Mouse (Mus musculus) frontal cortex, adult 2 months (tissue): ENCODE data around the gene 1700013G24Rik. TPM values are rescaled to one million over a fixed set of nuclear protein-coding genes. Genes with fewer than 3 reads are reported as not detected.
"Not testable (repeated sequence)": the region's sequence is repeated elsewhere in the genome, so short reads cannot be mapped to it uniquely, and the experiment has no call there.

Source experiments
- DNase-seq, 2 experiments: peaks; one replicate each; pipeline ENCODE4 v3.0.0; 2022; ENCODE audit warnings: low spot score in 1 of 2; ENCODE audit errors: extremely low spot score in 1 of 2
- polyA plus RNA-seq: library from polyadenylated mRNA; depleted of rRNA; stranded (reverse); fragments of >200 nt; gene quantifications from 2 replicates; pipeline ENCODE4 v1.2.3, GENCODE M21; 2012; rRNA removed

Gene 1700013G24Rik
- polyA plus RNA-seq = not detected in 2 replicates

DNA sequence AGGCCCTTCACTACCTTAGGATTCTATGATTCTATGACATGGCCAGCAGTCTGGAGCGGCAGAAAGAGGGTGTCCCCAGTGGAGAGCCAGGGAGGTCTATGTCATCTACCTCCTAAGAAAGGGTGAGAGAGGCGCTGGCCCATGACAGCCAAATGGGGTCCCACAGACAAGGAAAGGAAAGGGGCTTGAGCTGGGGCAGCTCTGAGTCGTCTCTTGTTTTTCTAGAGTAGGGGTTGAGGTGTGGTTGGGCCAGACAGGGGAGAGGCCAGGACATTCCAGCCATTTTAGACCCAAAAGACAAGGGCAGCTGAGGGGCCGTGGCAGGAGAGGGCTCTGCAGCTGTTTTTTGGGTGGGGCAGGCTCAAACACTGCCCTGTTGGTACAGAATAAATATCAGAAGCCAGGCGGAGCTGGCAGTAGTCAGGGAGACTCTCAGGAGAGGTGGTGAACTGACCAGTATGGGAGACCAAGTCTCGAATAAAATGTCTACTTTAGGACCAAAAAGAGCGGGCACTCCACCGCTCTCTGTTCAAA lies at the start of gene 1700013G24Rik:
TSS of gene 1700013G24Rik (plus strand) at position 51 of the 534 bp plus-strand sequence.
- no peak for DNase-seq

DNA sequence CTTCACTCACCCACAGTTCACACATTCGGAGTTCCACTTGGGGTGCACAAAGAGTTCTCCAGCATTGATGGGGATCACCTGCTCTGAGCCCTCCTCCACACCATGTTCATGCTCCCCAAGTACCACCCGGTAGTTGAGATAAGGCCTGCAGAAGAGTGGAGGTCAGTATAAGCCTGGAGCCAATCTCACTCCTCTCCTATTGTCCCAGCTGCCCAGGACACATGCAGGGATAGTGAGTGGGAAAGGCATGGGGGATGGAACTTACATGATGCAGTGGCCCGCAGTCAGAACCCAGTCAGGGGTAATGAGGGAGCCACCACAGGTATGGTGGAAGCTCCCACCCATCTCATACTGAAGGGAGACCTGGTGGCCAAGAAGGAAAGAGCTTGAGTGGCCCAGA lies 47.5 kb upstream of the 1700013G24Rik start:
- no peak for DNase-seq

DNA sequence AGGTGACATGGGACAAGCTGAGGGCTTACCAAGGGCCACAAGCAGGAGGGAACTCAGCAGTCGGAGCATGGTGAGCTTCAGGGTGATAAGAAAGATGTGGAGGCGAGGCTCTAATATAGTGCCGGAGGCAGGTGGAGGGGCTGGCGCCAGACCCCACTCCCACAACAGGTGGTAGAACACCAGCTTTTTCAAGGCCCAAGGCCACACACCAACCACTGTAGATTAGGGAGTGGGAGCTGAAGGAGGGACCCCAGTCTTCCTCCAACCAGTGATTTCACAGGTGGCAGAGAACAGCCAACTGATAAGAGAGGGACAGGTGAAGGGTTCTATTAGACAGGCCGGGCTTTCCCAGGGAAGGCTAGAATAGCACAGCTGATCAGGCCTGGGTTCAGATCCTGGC lies 43.4 kb upstream of the 1700013G24Rik start, which contains the start of gene Cela3a:
TSS of gene Cela3a (minus strand) at position 101 of the 400 bp plus-strand sequence.
- no peak for DNase-seq

DNA sequence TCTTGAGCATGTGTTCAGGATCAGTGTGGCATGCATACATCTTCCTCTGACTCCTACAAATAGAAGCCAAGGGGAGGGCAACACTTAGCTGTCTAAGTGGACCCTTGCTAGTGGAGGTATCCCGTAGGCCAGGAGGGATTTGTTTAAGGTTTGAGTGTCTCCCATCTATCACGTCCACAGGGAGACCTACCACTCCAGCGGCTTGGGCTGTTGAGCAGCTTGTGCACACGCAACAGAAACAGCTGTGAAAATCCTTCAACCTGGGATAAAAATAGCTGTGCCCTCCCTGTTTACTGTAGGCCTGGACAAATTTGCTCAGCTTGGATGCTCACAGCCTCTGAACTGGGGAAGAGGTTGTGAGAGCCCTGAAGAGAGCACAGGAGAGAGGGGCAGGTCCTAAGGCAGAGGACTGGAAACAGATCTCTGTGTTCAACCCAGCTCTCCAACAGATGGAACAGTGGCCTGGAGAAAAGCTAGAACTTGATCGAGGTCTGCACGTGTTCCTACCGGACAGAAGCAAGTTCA lies 40.8 kb upstream of the 1700013G24Rik start:
- DNase-seq = not testable (repeated sequence)

DNA sequence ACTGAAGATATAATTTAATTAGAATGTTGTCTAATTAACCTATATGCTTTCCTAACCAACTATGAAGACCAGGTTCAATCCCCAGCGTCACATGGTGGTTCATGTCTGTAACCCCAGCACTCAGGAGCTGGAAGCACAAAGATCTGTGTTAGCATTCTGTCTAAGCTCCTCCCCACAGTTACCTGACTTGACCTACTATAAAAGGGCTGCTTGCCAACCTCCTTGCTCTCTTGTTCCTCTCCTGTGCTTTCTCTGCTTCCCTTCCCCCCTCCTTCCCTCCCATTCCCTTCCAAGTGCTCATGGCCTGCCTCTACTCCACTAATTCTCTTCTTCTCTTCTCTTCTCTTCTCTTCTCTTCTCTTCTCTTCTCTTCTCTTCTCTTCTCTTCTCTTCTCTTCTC lies 38.1 kb upstream of the 1700013G24Rik start:
- no peak for DNase-seq

DNA sequence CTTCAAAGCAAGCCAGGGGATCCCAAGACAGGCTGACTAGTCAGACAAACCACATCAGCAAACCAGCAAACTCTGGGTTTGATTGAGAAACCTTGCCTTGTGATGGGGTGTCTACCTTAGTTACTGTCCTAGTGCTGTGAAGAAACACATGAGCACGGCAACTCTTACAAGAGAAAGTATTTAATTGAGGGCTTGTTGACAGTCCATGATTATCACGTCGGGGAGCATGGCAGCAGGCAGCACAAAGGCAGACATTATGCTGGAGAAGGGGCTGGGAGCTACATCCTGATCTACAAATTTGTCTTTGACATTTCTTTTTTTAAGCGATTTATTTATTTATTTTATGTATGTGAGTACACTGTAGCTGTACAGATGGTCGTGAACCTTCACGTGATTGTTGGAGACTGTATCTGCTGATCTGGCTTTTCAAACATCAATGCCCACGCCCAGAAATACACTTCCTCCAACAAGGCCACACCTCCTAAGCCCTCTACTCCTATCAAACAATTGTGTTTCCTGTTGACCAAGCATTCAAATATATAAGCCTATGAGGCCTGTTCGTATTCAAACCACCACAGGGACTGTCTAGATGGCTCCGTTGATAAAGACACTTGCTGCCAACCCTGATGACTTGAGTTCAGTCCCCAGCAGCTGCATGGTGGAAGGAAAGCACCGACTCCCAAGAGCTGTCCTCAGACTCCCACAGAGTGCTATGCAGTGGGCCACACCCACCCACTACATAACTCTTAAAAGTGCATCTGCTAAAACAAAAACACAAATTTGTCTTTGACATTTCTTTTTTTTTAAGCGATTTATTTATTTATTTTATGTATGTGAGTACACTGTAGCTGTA lies 35.1 kb upstream of the 1700013G24Rik start:
- no peak for DNase-seq

DNA sequence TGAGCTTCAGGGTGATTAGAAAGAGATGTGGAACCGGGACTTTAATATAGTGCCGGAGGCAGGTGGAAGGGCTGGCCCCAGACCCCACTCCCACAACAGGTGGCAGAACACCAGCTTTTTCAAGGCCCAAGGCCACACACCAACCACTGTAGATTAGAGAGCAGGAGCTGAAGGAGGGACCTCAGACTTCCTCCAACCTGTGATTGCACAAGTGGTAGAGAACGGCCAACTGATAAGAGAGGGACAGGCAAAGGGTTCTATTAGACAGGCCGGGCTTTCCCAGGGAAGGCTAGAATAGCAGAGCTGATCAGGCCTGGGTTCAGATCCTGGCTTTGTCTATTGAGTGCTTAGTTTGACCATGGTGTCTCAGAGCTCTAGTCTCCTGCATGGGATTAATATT lies 22.6 kb upstream of the 1700013G24Rik start, which contains the start of gene Cela3b:
TSS of gene Cela3b (minus strand) at position 39 of the 400 bp plus-strand sequence.
- no peak for DNase-seq

DNA sequence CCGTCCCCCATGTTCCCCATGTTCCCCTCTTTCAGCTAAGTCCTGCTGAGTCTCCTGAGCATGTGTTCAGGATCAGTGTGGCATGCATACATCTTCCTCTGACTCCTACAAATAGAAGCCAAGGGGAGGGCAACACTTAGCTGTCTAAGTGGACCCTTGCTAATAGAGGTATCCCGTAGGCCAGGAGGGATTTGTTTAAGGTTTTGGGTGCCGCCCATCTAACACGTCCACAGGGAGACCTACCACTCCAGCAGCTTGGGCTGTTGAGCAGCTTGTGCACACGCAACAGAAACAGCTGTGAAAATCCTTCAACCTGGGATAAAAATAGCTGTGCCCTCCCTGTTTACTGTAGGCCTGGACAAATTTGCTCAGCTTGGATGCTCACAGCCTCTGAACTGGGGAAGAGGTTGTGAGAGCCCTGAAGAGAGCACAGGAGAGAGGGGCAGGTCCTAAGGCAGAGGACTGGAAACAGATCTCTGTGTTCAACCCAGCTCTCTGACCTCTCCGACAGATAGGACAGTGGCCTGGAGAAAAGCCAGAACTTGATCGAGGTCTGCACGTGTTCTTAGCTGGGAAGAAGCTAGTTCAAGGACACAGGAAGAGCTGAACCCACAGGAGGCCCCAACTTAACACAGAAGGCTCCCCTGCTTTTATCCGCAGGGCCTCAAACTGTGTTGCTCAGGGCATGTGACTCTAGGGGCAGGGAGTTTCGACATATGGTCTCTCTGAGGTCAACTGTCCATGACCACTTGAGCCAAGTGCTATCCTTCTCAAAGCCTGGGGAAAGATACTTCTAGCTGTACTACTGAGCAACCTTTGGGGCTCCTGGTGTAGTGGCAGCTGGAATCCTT lies 20.2 kb upstream of the 1700013G24Rik start:
- not testable (repeated sequence) for DNase-seq

DNA sequence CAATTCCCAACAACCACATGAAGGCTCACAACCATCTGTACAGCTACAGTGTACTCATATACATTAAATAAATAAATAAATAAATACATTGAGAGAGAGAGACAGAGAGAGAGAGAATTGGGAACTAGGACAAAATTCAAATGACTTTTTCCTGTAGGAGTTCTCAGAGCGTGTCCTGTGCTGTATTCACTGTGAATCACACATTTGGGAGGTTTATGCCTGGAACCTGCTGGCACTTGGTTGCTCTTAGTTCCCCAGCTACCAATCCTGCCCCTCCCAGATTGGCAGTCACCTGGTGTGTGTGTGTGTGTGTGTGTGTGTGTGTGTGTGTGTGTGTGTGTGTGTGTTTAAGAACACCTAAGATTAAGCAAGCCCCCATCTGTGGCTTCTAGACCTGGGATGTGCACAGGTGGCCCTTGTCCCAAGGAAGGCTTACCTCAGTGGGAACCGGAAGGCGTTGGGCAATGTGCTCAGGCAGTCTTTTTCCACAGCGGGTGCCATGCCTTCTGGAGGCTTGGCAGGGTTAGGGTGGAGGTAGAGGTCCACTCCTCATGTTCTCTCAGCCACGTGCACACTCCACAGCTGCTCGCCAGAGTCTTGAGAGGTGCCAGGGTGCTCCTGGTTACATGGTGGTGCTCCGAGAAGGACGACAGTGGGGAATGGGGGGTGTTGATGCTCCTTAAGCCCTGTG lies 16.0 kb upstream of the 1700013G24Rik start:
- DNase-seq = peak in 1 of 2 experiments; percentile 18

DNA sequence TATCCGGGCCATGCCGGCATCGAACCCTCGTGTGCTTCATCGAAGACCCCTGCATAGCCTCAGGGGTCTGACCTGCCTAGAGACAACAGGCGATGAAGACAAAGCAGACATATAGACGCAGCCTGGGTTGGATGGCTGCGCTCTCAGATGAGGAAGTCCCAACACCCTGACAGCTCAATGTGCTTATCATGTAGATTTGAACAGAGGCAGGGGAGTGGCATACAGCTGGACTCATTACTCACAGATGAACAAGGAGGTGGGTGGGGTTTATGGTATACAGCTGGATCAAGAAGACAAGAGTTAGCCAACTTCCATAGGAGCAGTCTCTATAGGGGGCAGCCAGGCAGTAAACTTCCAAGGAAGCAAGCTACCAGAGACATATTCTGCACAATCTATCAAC lies 14.2 kb upstream of the 1700013G24Rik start:
- DNase-seq = no peak

DNA sequence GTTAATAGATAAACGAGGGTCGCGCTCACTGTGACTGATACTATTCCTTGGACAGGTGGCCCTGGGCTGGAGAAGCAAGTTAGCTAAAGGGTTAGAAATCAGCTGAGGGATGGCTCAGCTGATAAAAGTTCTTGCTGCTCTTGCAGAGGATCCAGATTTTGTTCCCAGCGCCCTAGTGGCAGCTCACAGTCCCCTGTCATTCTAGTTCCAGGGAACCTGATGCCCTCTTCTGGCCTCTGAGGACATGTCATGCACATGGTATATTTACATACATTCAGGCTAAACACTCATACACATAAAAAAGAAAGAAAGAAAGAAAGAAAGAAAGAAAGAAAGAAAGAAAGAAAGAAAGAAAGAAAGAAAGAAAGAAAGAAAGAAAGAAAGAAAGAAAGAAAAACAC lies 11.8 kb upstream of the 1700013G24Rik start:
- DNase-seq = no peak

DNA sequence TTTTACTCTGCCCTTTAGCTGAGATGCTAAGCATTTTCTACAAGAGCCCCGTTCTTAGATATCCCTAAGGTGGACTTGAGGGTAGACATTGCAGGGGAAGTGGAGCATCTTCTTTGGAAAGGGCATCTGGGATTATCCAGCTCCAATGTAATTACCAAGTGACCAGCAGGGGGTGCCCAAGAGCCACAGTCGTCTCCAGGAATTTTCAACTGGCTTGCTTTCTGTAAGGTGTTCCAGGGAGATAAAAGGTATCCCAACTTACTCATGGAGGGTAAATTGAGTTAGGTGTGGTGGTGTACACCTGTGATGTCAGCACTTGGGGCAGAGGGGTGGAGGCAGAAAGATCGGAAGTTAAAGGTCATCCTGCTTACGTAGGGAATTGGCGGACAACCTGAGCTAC lies 9.5 kb upstream of the 1700013G24Rik start:
- peak in 1 of 2 experiments; percentile 88 for DNase-seq

DNA sequence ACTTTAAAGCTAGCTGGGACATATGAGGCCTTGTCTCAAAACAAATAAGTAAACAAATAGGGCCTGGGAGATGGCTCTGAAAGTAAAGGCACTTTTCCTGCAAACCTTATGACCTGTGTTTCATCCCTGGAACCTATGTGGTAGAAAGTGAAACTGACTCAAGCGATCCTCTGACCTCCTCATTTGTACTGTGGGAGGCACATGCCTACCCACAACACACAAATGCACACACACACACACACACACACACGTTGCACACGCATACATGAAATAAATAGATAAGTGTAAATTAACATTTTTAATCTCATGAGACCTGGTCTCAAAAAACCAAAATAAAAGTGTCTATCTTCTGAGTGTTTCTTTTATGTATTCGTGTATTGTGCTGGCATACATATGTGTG lies 7.2 kb upstream of the 1700013G24Rik start:
- no peak for DNase-seq

DNA sequence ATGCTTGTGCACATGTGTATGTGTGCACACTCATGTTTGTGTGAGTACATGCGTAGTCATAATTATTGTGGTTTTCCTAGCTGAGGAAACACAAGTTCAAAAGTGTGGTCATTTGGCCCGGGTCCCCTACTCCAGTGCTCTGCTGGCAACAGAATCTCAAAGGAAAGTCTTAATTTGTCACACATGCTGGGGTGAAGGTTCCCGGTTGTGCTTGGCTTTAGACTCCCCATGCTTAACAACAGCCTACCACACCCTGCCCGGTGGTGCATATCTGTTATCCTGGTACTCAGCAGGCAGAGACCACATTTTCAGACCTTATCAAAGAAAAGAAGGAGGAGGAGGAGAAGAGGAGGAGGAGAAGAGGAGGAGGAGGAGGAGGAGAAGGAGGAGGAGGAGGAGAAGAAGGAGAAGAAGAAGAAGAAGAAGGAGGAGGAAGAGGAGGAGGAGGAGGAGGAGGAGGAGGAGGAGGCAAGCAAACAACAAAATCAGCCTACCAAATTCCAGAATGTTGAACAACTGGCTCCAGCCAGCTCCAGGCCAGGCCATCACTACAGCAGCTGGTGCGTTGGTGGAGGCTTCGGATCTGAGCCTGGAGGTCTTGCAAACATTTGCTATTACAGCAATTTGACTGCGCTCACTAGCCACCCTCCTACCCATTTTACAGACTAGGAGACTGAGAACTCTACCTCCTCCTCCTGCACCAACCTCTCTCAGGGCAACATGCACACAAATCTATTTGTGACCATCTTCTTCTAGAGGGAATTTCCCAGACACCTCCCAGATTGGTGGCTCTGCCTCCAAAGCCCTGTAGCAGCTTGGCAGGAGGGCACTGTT lies 5.5 kb upstream of the 1700013G24Rik start:
- peak in 1 of 2 experiments; percentile 27 for DNase-seq

DNA sequence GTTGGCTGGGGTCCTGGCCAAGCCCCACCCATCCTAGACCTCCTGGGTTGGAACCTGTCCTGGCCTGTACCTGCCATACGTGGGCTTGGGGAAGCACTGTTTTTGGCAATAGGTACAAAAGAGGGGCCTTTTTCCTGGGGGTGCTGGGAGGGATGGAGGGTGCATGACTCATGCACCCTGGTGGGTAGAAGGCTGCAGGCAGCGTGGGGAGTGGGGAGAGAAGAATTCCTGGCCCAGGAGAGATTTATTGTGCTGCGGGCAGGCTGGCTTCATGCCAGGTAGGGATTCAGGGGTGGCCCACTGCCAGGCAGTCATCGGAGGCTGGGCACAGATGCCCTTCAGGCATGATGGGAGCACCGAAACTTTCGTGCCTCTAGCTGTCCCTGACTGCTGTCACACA lies 4.9 kb upstream of the 1700013G24Rik start:
- DNase-seq = peak in 1 of 2 experiments; percentile 44

DNA sequence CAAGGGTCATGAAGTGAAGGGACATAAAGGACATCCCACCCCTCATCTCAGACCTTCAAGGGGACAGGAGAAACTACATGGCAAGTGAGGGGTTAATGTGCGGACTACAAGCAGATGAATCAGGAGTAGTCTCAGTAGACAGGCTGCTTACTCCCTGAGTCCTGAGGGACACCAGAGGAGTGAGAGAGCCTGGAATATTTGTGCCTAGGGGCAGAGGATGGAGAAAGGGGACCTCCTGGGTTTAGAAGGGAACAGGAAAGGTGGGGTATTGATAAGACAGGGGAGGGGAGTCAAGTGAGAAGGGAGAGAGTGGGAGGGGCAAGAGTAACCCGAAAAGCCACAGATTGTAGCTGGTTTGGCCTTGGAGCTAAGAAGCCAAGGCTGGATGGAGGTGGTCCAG lies 4.4 kb upstream of the 1700013G24Rik start:
- DNase-seq = no peak

DNA sequence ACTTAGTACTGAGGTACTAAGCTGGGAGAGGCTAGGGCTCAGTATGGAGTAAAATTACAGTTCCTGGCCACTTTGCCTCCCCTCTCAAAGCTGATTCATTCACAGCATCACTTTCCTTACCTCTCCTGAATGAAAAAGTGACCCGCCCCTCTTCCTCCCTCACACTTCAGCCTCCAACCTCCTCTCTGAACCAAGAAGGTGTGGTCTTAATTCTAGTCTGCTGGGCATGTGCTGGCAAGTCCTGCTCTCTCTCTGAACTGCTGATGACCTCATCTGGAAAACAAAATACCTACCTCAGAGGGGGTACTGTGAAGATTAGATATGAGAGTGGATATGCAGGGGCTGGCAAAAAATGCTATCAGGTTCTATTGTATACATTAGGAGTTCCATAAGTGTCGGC lies 4.0 kb upstream of the 1700013G24Rik start:
- no peak for DNase-seq

DNA sequence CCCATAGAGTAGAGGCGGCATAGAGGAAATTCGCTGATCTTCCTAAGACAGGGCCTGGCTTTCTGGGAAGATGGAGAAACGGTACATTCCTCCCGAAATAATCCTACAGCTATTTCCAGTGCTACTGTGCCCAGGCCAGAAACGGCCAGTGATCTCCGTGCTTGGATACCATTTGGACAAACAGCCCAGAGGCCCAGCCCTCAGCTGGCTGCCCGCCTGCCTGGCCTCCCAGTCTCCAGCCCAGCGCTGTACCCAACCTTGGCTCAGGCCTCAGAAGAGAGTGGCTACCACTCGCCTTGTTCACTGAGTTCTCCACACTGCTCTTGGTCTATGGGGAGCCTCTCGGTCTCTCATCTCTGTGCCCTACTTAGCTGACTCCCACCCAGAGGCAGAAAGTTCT lies 3.4 kb upstream of the 1700013G24Rik start:
- DNase-seq = no peak

DNA sequence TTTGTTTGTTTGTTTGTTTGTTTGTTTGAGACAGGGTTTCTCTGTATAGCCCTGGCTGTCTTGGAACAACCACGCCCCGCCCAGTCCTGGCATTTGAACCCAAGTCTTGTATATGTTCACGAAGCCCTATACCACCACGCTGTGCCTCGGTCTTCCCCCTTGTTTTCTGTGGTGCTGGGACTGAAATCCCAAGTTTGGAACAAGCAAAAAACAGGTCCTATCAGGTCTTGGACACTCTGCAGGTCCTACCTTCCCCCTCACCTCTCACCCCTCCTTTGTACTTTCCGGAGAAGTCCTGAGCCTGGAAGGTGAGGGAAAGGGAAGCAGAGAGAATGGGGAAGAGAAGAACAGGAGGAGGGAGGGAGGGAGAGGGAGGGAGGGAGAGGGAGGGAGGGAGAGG lies 894 bp upstream of the 1700013G24Rik start:
- no peak for DNase-seq
